Mouse (Mus musculus) erythroblast, embryonic 14.5 days (primary cell): ENCODE measurements around the gene Kcnma1. TPM values are rescaled to one million over a fixed set of nuclear protein-coding genes. Genes with fewer than 3 reads are reported as not detected.

ENCODE experiments used
- H3K27me3 ChIP-seq: 2 replicates; pipeline ENCODE4 v1.6.1; 2012; ENCODE audit warnings: inconsistent platforms; ENCODE audit not compliant: control insufficient read depth
- H3K36me3 ChIP-seq: 2 replicates; pipeline ENCODE4 v1.6.1; 2012; ENCODE audit warnings: mild to moderate bottlenecking, inconsistent platforms; ENCODE audit not compliant: control insufficient read depth
- H3K4me1 ChIP-seq: 2 replicates; pipeline ENCODE4 v1.6.1; 2012; ENCODE audit warnings: inconsistent platforms; ENCODE audit not compliant: control insufficient read depth
- H3K4me3 ChIP-seq: replicated peaks from 2 replicates; pipeline ENCODE3; 2012; ENCODE audit warnings: moderate library complexity, mild to moderate bottlenecking, inconsistent platforms
- H3K9me3 ChIP-seq: 2 replicates; pipeline ENCODE4 v1.6.1; 2012; ENCODE audit warnings: low read length, inconsistent platforms, mixed read lengths; ENCODE audit not compliant: control insufficient read depth
- GATA1 ChIP-seq: IDR thresholded peaks from 2 replicates; pipeline ENCODE4 v1.6.1; 2012; ENCODE audit warnings: low read length, inconsistent platforms, mixed read lengths
- TAL1 ChIP-seq: IDR thresholded peaks from 3 replicates; pipeline ENCODE4 v1.6.1; 2012; ENCODE audit warnings: low read length, inconsistent platforms, mixed read lengths
- polyA plus RNA-seq: library from polyadenylated mRNA; stranded (reverse); fragments of >175 nt; gene quantifications from 2 replicates; pipeline ENCODE4 v1.2.3, GENCODE M21; 2012

Kcnma1 gene
- polyA plus RNA-seq, 1 experiment, result not detected

GRCm38 (mm10) chr14:23706837-23707236, 307.5 kb downstream of the Kcnma1 start:
- Histone ChIP-seq H3K4me3 (no peak overlapping the region), H3K36me3 (no peaks in the 10 kb centered on the region), H3K4me1 (no peaks in the 10 kb centered on the region), H3K27me3 (no peaks in the 10 kb centered on the region), H3K9me3 (no peaks in the 10 kb centered on the region)
- TF ChIP-seq GATA1 (no peak), TAL1 (no peak)

GRCm38 (mm10) chr14:23705647-23706046, 308.6 kb downstream of the Kcnma1 start:
- Histone ChIP-seq H3K9me3 (no peaks in the 10 kb centered on the region), H3K36me3 (no peaks in the 10 kb centered on the region), H3K4me1 (no peaks in the 10 kb centered on the region), H3K27me3 (no peaks in the 10 kb centered on the region), H3K4me3 (no peak overlapping the region)
- TF ChIP-seq GATA1 (no peak), TAL1 (no peak)

- Histone ChIP-seq H3K27me3 (no peaks in the 10 kb centered on the region), H3K4me1 (no peaks in the 10 kb centered on the region), H3K36me3 (no peaks in the 10 kb centered on the region), H3K4me3 (no peak overlapping the region), H3K9me3 (no peaks in the 10 kb centered on the region)
- TF ChIP-seq GATA1 (no peak), TAL1 (no peak)
Observed at GRCm38 (mm10) chr14:23704303-23704702, 310.0 kb downstream of the Kcnma1 start.

GRCm38 (mm10) chr14:23696341-23696740, 317.9 kb downstream of the Kcnma1 start:
- H3K9me3 ChIP-seq, result no peaks in the 10 kb centered on the region
- no peak overlapping the region for H3K4me3 ChIP-seq
- H3K27me3 ChIP-seq, result no peaks in the 10 kb centered on the region
- H3K4me1 ChIP-seq, result no peaks in the 10 kb centered on the region
- no peak for TF ChIP-seq TAL1
- TF ChIP-seq GATA1, result no peak
- no peaks in the 10 kb centered on the region for H3K36me3 ChIP-seq

- TF ChIP-seq TAL1 (no peak), GATA1 (no peak)
- Histone ChIP-seq H3K4me1 (no peaks in the 10 kb centered on the region), H3K27me3 (no peaks in the 10 kb centered on the region), H3K4me3 (no peak overlapping the region), H3K36me3 (no peaks in the 10 kb centered on the region), H3K9me3 (no peaks in the 10 kb centered on the region)
Observed at GRCm38 (mm10) chr14:23689681-23690080, 324.6 kb downstream of the Kcnma1 start.

GRCm38 (mm10) chr14:23688513-23688912, 325.8 kb downstream of the Kcnma1 start:
- Histone ChIP-seq H3K9me3 (no peaks in the 10 kb centered on the region), H3K36me3 (no peaks in the 10 kb centered on the region), H3K4me1 (no peaks in the 10 kb centered on the region), H3K27me3 (no peaks in the 10 kb centered on the region), H3K4me3 (no peak overlapping the region)
- TF ChIP-seq GATA1, result no peak
- TF ChIP-seq TAL1, result no peak

- Histone ChIP-seq H3K27me3 (no peaks in the 10 kb centered on the region), H3K36me3 (no peaks in the 10 kb centered on the region), H3K9me3 (no peaks in the 10 kb centered on the region), H3K4me1 (no peaks in the 10 kb centered on the region), H3K4me3 (no peak overlapping the region)
- TF ChIP-seq TAL1 (no peak), GATA1 (no peak)
Observed at GRCm38 (mm10) chr14:23684463-23685066, 329.7 kb downstream of the Kcnma1 start.

- Histone ChIP-seq H3K4me1 (no peaks in the 10 kb centered on the region), H3K36me3 (no peaks in the 10 kb centered on the region), H3K27me3 (no peaks in the 10 kb centered on the region), H3K4me3 (no peak overlapping the region), H3K9me3 (no peaks in the 10 kb centered on the region)
- TF ChIP-seq TAL1 (no peak), GATA1 (no peak)
Observed at GRCm38 (mm10) chr14:23682758-23683157, 331.5 kb downstream of the Kcnma1 start.

GRCm38 (mm10) chr14:23679378-23679777, 334.9 kb downstream of the Kcnma1 start:
- H3K27me3 ChIP-seq, result no peaks in the 10 kb centered on the region
- no peak for TF ChIP-seq TAL1
- TF ChIP-seq GATA1, result no peak
- no peak overlapping the region for H3K4me3 ChIP-seq
- no peaks in the 10 kb centered on the region for H3K9me3 ChIP-seq
- no peaks in the 10 kb centered on the region for H3K36me3 ChIP-seq
- no peaks in the 10 kb centered on the region for H3K4me1 ChIP-seq

GRCm38 (mm10) chr14:23666420-23666819, 347.9 kb downstream of the Kcnma1 start:
- Histone ChIP-seq H3K27me3 (no peaks in the 10 kb centered on the region), H3K9me3 (no peaks in the 10 kb centered on the region), H3K4me1 (no peaks in the 10 kb centered on the region), H3K36me3 (no peaks in the 10 kb centered on the region), H3K4me3 (no peak overlapping the region)
- TF ChIP-seq GATA1 (no peak), TAL1 (no peak)
